ENCODE assay signal across 1 mouse cellular context in the genomic region with DNA sequence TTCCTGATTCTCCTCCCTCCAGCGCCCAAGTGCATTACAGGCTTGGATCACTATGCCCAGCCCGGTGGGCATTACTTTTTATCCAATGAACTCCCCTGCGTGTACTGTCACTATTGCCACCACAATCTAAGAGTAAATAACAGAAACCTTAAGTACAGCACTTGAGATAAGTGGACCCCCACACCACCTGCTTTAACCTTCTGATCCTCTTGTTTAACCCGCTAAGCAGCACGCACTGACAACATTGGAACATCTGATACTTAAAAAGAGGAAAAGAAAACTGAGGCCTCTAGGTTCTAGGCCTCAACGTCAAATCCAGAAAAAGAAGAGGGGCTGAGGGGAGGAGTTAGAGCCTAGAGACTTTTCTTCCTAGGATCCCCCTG.
TF ChIP-seq lines count a peak whose summit lies in the region.

No protein-coding gene starts in this region.

TF ChIP-seq in MEL, 35 proteins besides CTCF, POLR2A, EP300 and RAD21:
- TF ChIP-seq MAFK (IDR thresholded peaks at IDR 0.05; ENCODE audit: borderline replicate concordance, low read depth, low read length) (no peak), MAZ (IDR thresholded peaks at IDR 0.05; ENCODE audit: low read depth, low read length) (0 out of 2 replicates have a peak, but pooled peaks have one; percentile 45), SIN3A (IDR thresholded peaks at IDR 0.05; ENCODE audit: low read length) (peak; percentile 26), TCF12 (IDR thresholded peaks at IDR 0.05; ENCODE audit: low read depth, low read length) (no peak), ZNF384 (IDR thresholded peaks at IDR 0.05; ENCODE audit: low read depth, low read length) (0 out of 2 replicates have a peak, but pooled peaks have one; percentile 25), CHD2 (IDR thresholded peaks at IDR 0.05; ENCODE audit: low read length) (no peak)
